Mouse (Mus musculus): ENCODE data around the gene Ppp3ca.

- TF ChIP-seq CTCF (IDR thresholded peaks at IDR 0.05; ENCODE audit: extremely low read depth, insufficient read depth, insufficient read length, insufficient replicate concordance) (no peak), POLR2A (IDR thresholded peaks at IDR 0.05; ENCODE audit: low read depth, low read length) (no peak)
These were observed 166.6 kb downstream of the Ppp3ca start for GRCm38 (mm10) chr3:136836319-136837193.
